Mouse (Mus musculus) gastrocnemius, adult 8-10 months (tissue): Measurements from ENCODE around the gene Rasa4. TPM values are rescaled to one million over a fixed set of nuclear protein-coding genes. Genes with fewer than 3 reads are reported as not detected.
A peak's percentile ranks its signal among the peaks of the same experiment; 100 is the strongest.
"Not testable (repeated sequence)": the region's sequence is repeated elsewhere in the genome, so short reads cannot be mapped to it uniquely, and the experiment has no call there.

Experiments
- DNase-seq, 2 experiments: peaks; one replicate each; pipeline ENCODE4 v3.0.0; 2022; ENCODE audit warnings: low spot score in 2 of 2
- total RNA-seq, 4 experiments: library from RNA; stranded (reverse); gene quantifications; 2 replicates each; pipeline ENCODE4 v1.2.4; 2022

The Rasa4 gene
- total RNA-seq, 4 experiments from 2014 or later, result 24.6 to 27.4 (median 26.7) TPM

- no peak for DNase-seq
These were observed 24.8 kb downstream of the Rasa4 start for GRCm38 (mm10) chr5:136108486-136108885.

- DNase-seq, result no peak
These were observed 25.3 kb downstream of the Rasa4 start for GRCm38 (mm10) chr5:136109042-136109441.

DNA sequence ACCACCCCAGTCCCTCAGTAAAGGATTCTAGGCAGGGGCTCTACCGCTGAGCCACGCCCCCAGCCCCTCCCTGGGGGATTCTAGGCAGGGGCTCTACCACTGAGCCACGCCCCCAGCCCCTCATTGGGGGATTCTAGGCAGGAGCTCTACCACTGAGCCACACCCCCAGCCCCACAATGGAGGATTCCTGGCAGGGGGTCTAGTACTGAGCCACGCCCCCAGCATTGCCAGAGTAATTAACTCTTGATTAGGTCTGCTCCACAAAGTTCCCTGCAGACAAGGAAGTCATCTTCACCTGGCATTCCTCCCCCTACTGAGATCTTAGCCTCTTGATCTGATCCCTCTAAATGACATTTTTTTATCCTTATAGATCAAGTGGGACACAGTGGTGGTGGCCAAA lies 29.8 kb downstream of the Rasa4 start:
- DNase-seq, result not testable (repeated sequence)

DNA sequence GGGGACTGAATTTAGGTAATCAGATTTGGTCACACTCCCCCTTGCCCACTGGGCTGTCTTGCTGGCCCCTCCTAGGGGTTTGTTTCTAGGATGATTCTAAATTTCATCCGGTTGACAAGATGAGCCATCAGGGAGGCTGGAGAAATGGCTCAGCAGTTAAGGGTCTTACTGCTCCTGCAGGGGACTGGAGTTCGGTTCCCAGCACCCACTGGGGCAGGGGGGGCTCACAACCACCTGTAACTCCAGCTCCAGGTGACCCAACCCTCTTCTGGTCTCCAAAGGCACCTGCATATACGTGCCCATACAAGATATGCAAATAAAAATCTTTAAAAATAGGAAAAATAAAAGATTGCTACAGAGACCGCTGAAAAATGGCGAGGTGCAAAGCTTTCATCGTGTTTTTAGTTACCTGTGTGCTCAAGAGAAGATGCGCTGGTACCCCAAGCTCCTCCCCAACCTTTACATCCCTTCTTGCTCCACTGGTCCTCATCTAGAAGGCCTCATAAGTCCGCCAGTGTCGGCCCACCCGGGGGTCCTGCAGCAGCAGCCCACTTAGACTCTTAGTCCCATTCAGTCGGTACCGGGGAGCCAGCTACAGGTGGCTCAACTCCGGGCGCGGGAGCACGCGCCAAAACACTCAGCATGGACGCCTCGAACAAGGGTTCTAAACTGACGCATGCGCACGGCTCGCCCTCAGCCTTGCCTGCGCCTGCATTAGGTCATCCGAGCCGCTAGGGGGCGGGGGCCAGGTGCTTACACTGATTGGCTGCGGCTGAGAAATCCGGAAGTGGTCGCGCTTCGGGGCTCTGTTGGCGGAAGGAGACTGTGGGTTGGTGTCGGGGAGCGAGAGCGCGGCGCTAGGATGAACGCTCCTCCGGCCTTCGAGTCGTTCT lies 32.4 kb downstream of the Rasa4 start, which contains the start of gene Polr2j:
TSS of gene Polr2j (plus strand) at position 741 of the 893 bp plus-strand sequence.
- peak; percentile 93 for DNase-seq

DNA sequence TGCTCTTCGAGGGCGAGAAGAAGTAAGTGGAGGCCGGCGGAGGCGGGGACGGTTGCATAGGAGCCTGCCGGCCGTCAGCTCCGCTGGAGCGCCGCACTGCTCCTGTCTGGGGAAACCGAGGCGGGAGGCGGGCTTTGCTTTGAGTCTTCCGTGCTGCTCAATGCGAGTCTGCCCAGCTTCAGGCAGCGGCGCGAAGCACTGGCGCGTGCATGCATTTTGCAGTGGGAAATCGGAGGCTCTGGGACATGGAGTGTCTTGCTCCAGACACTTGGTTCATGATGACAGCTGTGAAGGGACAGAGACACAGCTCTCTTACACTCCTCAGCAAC lies 33.0 kb downstream of the Rasa4 start:
- DNase-seq, result no peak

GRCm38 (mm10) chr5:136122165-136122564 lies 38.4 kb downstream of the Rasa4 start:
- DNase-seq, result no peak

GRCm38 (mm10) chr5:136135571-136136291 lies 52.0 kb downstream of the Rasa4 start, which contains the start of the genes Lrwd1 and Alkbh4:
Gene Lrwd1, minus strand, starts transcription at chr5:136136074.
Gene Alkbh4, plus strand, starts transcription at chr5:136136146.
- DNase-seq, result peak; percentile 92 to 96

DNA sequence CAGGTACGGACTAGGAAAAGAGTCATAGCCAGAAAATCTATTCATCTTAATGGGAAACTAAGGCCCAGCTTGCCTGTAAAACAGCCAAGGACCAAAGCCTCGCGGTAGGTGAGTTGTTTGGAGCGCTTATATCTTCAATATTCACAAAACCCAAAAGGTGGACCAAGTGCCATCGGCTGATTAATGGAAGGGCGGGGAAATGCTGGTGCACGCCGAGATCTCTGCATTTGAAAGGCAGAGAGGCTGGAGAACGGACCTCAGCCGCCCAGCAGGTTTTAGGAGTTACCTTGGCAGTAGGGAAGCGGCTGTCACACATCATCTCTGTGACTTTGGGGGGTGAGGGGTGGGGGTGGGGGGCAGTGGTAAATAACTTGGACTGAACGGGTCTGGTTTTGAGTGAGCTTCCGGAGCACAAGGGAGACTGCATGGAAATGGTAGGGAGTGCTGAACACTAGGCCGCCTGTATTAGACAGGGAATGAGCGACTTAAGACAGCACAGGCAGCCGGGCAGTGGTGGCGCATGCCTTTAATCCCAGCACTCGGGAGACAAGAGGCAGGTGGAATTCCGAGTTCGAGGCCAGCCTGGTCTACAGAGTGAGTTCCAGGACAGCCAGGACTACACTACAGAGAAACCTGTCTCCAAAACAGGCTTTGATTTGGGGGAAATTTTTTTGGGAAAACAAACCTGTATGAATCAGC lies 52.7 kb downstream of the Rasa4 start:
- DNase-seq, result no peak

DNA sequence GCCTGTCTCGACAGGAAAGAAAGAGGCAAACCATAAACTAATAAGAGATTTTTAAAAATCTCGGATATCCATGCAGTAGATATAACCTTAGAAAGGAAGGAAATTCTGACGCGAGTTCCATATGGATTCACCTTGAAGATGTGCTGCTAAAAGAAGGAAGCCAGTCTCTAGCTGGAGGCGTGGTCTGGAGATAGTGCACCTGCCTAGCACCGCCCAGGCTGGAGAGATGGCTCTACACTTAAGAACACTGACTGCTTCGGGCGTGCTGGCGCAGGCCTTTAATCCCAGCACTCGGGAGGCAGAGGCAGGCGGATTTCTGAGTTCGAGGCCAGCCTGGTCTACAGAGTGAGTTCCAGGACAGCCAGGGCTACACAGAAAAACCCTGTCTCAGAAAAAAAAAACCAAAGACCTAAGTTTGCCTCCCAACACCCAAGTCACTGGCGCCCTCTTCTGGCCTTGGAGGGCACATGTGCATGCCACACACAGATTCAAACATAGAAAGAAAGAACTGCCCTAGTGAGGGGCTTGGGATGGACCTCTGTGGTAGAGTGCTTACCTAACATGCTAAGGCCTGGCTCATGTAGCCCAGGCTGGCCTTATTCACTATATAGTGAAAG lies 54.0 kb downstream of the Rasa4 start:
- DNase-seq, result no peak

DNA sequence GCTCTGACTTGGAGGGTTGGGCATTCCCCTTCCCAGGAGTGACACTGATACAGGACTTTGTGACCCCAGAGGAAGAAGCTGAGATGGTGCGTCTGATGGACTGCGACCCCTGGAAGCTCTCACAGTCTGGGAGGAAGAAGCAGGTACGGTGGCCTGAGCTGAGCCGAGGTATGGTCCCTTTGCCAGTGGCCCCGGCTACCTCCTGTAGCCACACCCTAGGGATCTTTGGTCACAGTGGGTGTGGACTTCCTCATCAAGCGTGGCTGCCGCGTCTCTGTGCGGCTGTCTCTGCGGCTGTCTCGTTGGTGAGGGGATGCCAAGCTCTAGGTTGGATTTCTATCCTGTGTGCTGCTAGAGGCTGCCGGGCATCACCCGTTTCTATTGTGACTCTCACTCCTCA lies 55.7 kb downstream of the Rasa4 start:
- DNase-seq, result no peak

DNA sequence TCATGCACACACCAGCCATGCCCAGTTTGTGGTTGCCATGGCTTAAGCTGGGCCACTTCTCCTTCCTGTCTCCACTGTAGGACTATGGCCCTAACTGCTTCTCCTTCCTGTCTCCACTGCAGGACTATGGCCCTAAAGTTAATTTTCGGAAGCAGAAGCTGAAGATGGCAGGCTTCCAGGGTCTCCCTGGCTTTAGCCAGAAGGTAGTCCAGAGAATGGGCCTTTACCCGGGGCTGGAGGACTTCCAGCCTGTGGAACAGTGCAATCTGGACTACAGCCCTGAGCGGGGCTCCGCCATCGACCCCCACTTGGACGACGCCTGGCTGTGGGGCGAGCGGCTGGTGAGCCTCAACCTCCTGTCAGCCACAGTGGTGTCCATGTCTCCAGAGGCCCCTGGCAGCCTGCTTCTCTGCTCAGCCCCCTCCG lies 56.4 kb downstream of the Rasa4 start:
- DNase-seq, result no peak

- no peak for DNase-seq
These were observed 59.0 kb downstream of the Rasa4 start for GRCm38 (mm10) chr5:136142746-136143145.

DNA sequence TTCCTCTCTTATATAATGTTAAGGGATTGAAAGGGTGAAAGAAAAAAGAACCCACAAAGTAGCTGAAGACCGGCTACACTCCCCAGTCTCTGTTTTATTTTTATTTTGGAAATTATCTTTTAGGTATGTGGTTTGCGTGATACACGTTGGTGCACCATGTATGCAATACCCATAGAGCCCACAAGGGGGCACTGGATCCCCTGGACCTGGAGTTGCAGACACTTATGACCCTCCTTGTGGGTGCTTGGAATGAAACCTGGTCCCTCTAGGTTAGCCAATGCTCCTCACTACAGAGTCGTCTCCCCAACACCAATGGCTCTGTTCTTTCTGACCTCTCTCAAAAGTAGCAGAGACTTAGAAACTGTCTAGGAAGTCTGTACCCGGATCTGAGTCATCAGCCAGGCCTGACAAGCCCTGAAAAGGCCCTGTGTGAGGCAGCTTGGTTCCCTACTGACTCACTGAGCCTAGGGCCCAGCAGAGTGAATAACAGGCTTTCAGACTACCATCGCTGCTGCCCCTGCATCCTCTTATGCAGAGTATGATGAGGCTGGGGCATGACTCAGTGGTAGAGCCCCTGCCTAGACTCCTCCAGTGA lies 59.5 kb downstream of the Rasa4 start:
- DNase-seq, result no peak

- DNase-seq, result no peak
These were observed 61.1 kb downstream of the Rasa4 start for GRCm38 (mm10) chr5:136144606-136145430.

DNA sequence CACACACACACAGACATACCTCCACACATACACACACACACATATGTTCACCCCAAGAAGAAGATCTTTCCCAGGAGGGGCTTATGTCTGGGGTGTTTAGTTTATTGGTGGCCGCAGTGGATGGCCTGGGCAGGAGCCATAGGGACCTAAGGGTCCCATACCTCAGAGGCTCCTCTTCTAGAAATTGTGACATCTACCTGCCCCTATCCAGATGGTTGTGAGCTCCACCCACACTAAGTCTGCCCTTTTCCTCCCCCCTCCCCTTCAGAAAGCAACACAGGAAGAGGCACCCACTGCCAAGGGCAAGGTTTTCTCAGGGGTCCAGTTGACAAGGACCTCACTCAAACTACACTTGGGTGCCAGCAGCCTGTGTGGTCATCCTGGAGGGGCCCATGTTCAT lies 63.2 kb downstream of the Rasa4 start:
- no peak for DNase-seq

DNA sequence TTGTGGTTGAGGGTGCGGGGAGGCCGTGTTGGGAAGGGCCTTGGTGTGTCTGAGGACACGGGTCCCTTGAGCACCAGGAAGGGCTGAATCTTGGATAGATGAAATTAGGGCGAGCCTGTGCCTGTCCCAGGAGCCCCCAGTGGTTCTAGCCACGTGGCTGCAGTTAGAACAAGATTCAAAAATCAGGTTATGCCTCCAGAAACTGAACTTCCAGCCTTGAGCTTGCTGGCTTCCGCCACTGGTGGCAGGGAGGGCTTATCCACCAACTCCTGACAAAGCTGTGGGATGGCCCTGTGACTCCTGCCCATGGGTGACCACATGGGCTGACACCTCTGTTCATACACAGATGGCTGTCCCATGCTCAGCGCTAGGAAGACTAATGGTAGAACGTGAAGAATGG lies 64.0 kb downstream of the Rasa4 start:
- no peak for DNase-seq

DNA sequence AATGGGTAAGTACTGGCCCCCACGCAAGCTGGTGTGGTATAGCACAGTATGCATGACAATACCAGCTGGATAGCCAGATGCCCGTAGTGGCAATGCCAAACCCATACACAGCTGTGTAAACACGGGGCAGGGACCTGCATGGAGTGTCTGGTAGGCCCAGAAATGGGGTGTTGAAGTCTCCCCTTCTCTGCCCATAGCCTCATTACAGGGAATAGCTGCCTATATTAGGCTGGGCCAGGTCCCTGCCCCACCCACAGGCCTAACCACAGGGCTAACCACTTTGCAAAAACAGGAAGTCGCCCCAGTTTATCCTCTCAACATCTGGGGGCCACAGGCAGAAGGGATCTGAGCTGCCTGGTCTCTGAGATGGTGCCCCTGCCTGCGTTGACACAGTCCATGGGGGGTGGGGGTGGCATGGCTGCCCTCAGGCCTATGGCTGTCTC lies 65.4 kb downstream of the Rasa4 start:
- DNase-seq, result not testable (repeated sequence)

- no peak for DNase-seq
These were observed 68.6 kb downstream of the Rasa4 start for GRCm38 (mm10) chr5:136152365-136152764.

DNA sequence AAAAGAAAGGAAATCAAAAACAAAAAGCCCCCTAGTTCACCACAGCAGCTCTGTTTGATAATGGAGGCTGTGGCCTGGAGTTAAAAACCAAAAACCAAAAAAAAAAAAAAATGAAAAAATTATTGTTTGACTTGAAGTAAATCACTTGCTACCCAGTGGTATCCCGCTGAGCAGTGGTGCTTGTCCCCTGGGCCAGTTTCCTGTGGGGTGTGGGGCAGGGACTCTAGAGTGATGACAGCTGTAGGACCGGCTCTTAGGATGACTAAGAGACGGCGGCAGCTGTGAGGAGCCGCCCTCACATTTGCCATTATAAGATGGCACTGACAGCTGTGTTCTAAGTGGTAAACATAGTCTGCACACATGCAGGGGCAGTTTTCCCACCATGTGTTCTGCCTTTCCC lies 71.7 kb downstream of the Rasa4 start:
- DNase-seq, result no peak

DNA sequence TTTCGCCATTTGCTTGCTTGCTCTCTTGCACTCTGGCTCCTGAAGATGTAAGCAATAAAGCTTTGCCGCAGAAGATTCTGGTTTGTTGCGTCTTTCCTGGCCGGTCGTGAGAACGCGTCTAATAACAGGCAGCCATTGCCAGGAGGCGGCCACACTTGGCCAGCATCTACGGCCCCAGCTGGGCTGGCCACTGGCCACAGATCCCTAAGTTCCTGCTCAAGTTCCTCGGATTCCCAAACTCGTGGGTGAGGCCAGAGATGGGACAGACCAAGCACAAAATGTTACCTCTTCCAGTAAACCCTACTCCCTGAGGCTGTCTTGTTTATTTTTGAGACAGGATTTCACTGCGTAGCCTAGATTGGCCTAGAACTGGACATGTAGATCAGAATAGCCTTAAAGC lies 76.4 kb downstream of the Rasa4 start:
- peak; percentile 65 to 72 for DNase-seq
